Mouse (Mus musculus): Measurements from ENCODE around the gene Sox1.

Gene Sox1

DNA sequence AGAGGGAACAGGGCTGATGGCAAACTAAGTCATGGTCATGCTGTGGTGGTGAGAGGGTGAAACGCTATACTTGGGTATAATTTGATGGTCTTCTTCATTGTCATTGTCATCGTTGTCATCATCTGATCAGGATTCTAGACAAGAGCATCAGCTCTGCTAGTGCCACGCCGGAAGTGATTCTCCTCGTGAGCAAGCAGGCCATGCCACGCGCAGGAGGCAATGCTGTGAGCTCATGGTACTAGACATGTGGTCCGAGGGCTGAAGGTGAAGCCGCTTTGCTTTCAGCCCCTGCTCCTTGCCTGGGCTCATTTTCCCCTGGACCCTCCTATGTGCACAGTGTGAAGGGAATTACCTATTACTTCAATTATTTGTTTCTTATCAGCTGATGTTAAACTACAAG is 32.3 kb downstream of the Sox1 start:
- no peak for DNase-seq

DNA sequence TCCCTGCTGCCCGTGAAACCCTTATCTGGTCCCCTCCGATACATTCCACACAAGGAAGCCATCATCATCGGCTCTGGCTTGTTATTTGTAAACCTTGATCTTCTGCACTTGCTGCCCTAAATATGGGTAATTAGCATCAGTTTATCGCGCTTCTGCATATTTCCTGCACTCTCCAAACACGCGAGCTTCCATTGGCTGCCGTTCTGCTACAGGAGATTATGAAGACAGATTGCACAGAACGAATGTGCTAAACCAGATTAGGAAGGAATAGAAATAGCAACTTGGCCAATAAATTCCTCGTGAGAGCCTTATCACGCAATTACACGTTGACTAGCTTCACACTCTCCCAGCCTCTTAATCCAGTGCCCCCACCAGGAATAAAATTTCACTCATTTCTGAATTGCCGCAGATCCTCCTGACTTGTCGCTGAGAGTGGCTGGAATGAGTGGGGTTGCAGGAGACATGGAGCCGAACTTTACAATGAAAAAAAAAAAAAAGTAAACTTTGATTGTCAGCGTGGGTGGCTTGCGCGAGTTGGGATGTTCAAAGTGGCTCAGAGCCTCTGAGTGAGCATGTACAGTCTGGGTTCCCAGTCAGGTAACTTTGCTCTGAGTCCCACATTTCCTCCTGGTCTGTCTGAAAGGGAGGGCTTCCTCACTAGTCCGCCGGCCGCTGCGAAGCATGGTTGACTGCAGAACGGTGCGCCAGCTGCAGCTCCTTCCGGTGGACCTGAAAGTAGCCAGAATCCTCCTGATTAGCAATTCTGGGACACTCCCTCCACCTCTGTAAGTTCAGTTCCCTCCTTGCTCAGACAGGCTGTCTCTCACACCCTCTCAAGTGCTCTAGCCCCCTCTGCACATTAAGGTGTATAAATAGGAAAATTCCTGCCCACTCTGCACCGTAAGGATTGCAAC is 33.0 kb downstream of the Sox1 start:
- DNase-seq = no peak

DNA sequence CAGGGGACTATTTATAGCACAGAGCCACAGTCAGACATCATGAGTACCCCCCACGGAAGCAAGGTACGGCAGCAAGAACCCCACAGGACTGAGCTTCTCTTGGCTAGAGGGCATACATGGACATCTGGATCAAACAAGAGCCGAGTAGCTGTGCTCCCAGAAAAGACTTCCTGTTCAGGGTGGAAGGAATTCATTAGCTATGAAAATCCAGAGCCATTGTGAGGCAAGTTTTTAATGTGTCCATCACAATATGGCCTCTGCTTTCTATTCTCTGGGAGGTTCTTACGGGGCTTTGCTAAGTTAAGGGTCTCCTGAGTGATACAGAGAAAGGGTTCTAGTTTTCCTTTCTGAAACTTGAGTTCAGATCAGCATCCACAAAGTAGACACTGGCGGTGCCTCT is 33.8 kb downstream of the Sox1 start:
- no peak for DNase-seq

GRCm38 (mm10) chr8:12429601-12430172 is 34.6 kb downstream of the Sox1 start:
- no peak for DNase-seq

DNA sequence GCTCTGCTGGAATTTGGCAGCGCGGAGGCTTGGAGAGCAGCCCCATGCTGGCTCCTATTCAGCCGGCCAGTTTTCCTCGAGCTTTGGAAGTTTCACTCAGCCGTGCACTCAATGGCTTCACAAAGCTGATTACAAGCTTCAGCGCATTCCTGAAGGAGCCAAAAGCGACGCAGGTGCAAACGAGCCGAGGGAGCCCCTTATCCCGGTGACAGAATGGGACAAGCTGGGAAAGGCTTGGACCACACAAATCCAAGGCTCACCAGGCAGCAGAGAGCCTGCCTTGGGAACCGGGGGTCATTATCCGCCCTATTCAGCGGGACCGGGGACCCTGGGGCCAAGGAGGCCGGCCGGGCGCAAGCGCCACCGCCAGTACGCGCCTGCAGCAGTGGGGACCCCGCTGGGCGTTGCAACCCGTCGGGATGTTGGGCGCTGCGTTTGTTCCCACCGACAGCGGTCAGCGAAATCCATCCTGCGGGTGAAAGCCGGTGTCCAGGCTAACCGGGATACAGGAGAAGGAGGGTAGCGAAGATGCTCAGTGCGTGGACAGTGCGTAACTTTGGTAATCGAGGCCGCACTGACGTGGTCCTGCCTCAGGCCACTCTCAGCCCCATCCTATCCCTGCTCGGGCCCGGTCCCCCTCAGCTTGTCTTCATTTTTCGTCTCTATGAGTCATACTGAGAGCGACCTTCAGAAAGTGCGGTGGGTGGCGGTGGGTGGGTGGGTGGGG is 35.2 kb downstream of the Sox1 start:
- peak; percentile 28 for DNase-seq

DNA sequence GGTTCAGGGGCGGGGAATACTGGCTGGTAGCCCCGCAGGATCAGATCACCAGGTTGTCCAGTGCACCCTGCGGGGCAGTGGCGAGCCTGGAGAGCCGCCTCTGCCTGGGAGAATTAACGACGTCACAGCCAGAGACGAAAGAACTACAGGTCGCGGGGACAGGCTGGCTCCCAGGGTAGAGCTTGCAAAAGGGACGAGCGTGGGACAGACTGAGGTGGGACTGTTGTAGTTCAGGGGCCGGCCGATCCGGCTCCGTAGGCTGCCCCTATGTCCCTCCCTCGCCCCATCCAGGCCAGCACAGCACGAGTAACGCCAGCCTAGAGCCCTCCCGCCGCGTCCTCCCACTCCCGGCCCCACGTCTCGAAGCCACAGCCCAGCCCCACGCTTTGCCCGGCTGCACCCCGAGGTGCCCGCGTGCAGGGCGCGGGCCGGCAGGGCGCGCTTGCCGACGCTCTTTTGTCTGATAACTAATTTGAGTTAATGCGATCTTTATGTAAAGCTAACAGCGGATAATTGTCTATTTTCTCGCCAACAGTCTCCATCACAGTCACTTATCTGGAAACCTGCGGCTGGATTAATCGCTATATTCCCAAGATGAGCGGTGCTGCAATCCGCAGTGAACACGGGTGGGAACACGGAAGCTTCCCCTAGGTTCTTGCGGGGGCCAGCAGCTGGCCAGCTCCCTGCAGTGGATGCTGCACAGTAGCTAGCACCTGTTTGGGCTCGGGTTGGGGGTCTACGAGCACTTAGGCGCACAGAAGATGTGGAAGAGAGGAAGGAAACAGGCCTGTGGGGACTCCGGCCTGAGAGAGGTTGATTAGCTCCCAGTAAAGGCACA is 36.0 kb downstream of the Sox1 start:
- DNase-seq = no peak

DNA sequence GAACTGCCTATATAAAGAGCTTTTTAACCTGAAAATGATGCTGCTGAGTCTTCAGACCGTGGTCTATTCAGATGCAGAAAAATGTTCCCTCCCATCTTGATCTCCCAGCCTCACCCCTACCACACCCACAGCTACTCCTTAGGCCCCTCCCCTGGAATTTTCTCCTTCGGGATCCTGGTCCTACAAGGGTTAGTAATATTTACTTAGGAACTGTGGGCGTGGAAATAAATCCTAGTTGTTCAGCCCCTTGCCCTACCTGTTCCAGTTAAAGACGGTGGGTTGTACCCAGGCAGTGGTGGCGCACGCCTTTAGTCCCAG is 36.6 kb downstream of the Sox1 start:
- DNase-seq = no peak

DNA sequence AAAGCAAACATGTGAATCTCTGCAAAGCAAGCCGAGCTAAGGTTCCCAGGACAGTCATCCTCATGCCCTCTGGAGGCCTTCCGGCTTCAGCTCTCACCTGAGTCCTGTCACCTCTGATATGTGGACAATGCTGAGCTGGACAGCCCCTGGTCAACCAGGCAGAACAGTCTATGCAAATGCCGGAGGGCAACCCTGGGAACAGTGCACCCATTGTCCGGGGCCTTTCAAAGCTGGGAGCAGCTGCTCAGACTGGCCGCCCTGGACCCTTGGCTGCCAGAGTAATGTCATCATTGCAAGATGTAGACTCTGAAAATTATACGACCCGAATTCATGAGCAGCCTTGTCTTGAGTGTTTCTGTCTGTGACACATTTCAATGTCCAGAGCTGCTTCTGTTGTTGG is 37.5 kb downstream of the Sox1 start:
- no peak for DNase-seq

DNA sequence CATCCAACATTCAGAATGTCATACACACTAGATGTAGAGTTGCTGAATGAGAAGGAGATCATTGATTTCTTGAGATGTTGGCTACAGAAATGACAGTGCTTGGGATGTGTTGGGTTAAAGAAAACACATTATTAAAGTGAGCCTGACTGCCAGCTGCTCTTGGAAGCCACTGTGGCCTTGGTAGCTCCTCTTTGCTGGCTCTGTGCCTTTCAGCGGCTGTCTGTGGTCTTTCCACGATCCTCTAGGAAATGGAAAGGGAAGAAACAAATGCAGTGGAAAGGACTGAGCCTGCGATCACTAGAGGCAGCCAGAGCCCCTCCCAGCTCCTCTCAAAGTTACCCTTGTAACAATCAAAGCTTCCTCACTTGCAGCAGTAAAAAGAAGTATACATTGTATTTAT is 39.7 kb downstream of the Sox1 start:
- DNase-seq = no peak

DNA sequence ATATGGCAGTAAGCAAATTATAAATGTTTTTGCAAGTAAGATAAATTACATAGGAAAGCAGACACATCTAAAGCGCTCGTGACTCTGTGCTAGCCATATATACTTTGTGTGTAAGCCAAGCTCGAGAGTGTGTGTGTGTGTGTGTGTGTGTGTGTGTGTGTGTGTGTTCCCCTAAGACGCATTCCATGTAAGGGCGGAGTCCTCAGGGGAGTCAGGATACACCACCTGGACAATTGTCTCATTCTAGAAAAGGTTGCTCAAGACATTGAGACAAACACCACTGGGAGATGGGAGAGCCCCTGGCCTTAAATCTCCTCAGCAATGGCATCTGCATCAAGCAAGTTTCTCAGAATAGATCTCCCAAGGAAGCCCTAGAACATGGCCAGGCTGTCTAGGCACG is 42.9 kb downstream of the Sox1 start:
- DNase-seq = no peak

GRCm38 (mm10) chr8:12439044-12439443 is 43.9 kb downstream of the Sox1 start:
- no peak for DNase-seq

GRCm38 (mm10) chr8:12439846-12440245 is 44.8 kb downstream of the Sox1 start:
- DNase-seq = no peak

DNA sequence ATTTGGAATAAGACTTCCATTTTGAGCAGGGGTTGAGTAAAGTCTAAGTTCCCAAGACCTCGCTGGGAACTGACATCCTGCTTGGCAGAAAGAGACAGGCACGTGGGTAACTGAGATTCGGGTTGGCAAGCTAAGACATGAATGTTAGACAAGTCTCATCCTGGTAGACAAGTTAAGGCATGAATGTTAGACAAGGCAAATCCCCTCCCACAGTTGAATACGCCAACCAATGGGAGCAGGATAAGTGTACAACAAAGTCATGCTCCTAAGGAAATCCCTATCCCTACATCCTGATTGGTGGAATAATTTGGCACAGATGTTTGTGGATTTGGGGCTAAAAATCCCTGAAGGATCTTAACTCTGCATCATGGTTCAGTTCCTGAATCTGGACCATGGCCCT is 45.9 kb downstream of the Sox1 start:
- DNase-seq = no peak

GRCm38 (mm10) chr8:12445258-12445657 is 50.2 kb downstream of the Sox1 start:
- DNase-seq = no peak

- no peak for DNase-seq
Observed at GRCm38 (mm10) chr8:12445926-12446680, 51.0 kb downstream of the Sox1 start.

All from lung, postnatal 10 days (tissue).